Mouse (Mus musculus) ES-Bruce4 (cell line): Measurements from ENCODE around the gene Mc3r.

Experiments used
- CTCF ChIP-seq: IDR thresholded peaks from one replicate; pipeline ENCODE4 v1.8.1; 2011; ENCODE audit warnings: low read depth, low read length
- EP300 ChIP-seq: IDR thresholded peaks from 2 replicates; pipeline ENCODE4 v1.6.1; 2011; ENCODE audit warnings: low read depth, low read length; ENCODE audit not compliant: insufficient read depth
- POLR2A ChIP-seq: IDR thresholded peaks from one replicate; pipeline ENCODE4 v1.8.1; 2011; ENCODE audit warnings: low read length; ENCODE audit not compliant: insufficient read depth

DNA sequence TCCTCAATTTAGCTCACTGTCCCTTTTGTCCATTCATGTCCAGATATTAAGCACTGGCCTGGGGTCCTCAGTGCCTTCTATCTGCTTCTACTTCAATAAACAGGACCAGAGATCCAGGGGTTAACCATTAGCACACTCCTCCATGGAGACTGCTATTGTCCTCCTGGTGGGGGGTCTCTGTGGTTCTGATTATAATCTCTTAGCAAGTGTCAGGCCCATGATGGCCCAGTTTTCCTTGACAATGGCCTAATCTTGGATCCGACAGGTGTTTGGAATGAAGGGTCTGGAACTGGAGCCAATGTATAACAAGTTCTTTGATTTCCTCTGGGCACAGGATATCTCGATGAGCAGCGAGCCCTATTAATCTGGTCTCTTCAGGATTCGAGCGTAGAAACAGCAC, 10.1 kb upstream of the Mc3r start:
- TF ChIP-seq CTCF, result no peak
- TF ChIP-seq EP300, result no peak
- no peak for TF ChIP-seq POLR2A
